In genomic region chr4:82535606-82536434, GRCm38 (mm10) we compare ENCODE assay signal across 10 mouse cellular contexts.
DNase-seq lines count a peak whose midpoint lies in the region; ATAC-seq and TF ChIP-seq lines count a peak whose summit lies in the region.
"Had no signal": no experiment of that assay in that cellular context is flagged by ENCODE, and none has a peak within 500 bp of the region (broad histone marks: within the 10 kb centered on the region; RNA-seq: fewer than 3 reads in every experiment).

No protein-coding gene starts in this region.

- no peaks in the 10 kb centered on the region for H3K36me3 ChIP-seq in intestine, embryonic 14.5 days (ENCODE audit: control insufficient read depth, insufficient read depth, low read length)
- H3K36me3 ChIP-seq in intestine, postnatal 0 days (ENCODE audit: control insufficient read depth, insufficient read depth) = no peaks in the 10 kb centered on the region
- H3K36me3 ChIP-seq in forebrain, embryonic 16.5 days (ENCODE audit: control insufficient read depth, insufficient read depth) = no peaks in the 10 kb centered on the region
- no peaks in the 10 kb centered on the region for H3K36me3 ChIP-seq in limb, embryonic 15.5 days
- H3K36me3 ChIP-seq in intestine, embryonic 16.5 days (ENCODE audit: control insufficient read depth, insufficient read depth, low read length) = no peaks in the 10 kb centered on the region
- H3K36me3 ChIP-seq: G1E had no signal

- H3K9ac ChIP-seq in intestine, embryonic 14.5 days (ENCODE audit: low read length) = no peak overlapping the region
- no peak overlapping the region for H3K9ac ChIP-seq in intestine, postnatal 0 days (ENCODE audit: low read depth, low read length)
- peak overlapping the region; percentile 78 for H3K9ac ChIP-seq in forebrain, embryonic 16.5 days (replicated peaks; ENCODE audit: low read depth, low read length)
- H3K9ac ChIP-seq in limb, embryonic 15.5 days = no peak overlapping the region
- no peak overlapping the region for H3K9ac ChIP-seq in intestine, embryonic 16.5 days (ENCODE audit: low read depth, low read length)

- ATAC-seq in intestine, embryonic 14.5 days (replicated peaks; ENCODE audit: low FRiP score, low TSS enrichment, low read depth) = no peak
- ATAC-seq in intestine, postnatal 0 days = no peak
- ATAC-seq in forebrain, embryonic 16.5 days = no peak
- ATAC-seq in limb, embryonic 15.5 days (ENCODE audit: insufficient number of reproducible peaks, low FRiP score, low TSS enrichment, low read depth) = no peak
- no peak for ATAC-seq in intestine, embryonic 16.5 days

- H3K4me1 ChIP-seq in intestine, embryonic 14.5 days (replicated peaks; ENCODE audit: control insufficient read depth, insufficient read depth, low read length) = peaks cover 25% of the 10 kb centered on the region
- peaks cover 6% of the 10 kb centered on the region; the same call in 1 of the 2 replicates for H3K4me1 ChIP-seq in intestine, postnatal 0 days (replicated peaks; ENCODE audit: control insufficient read depth, insufficient read depth, low read length)
- H3K4me1 ChIP-seq in forebrain, embryonic 16.5 days (replicated peaks; ENCODE audit: control insufficient read depth, insufficient read depth, low read length) = peaks cover 76% of the 10 kb centered on the region
- peaks cover 70% of the 10 kb centered on the region for H3K4me1 ChIP-seq in limb, embryonic 15.5 days
- peaks cover 20% of the 10 kb centered on the region for H3K4me1 ChIP-seq in intestine, embryonic 16.5 days (ENCODE audit: control insufficient read depth, insufficient read depth, low read length)

- peaks cover 30% of the 10 kb centered on the region for H3K27me3 ChIP-seq in intestine, embryonic 14.5 days (replicated peaks; ENCODE audit: control insufficient read depth, insufficient read depth, low read length)
- peaks cover 39% of the 10 kb centered on the region for H3K27me3 ChIP-seq in intestine, postnatal 0 days (replicated peaks; ENCODE audit: control insufficient read depth, insufficient read depth, low read length)
- H3K27me3 ChIP-seq in forebrain, embryonic 16.5 days (replicated peaks; ENCODE audit: control insufficient read depth, insufficient read depth, low read length) = 0 out of 2 replicates have a peak, but pooled peaks cover 2% of the 10 kb centered on the region
- no peaks in the 10 kb centered on the region for H3K27me3 ChIP-seq in limb, embryonic 15.5 days
- peaks cover 5% of the 10 kb centered on the region; the same call in 1 of the 2 replicates for H3K27me3 ChIP-seq in intestine, embryonic 16.5 days (replicated peaks; ENCODE audit: control insufficient read depth, insufficient read depth, low read length)

- DNase-seq in adrenal gland, adult 2 months = peak; percentile 25
- DNase-seq in adrenal gland, adult 8-10 months = no peak
- DNase-seq in intestine, embryonic 14.5 days (ENCODE audit: low spot score) = peak; percentile 53
- no peak for DNase-seq in layer of hippocampus, adult 11-12 months (ENCODE audit: low spot score)
- DNase-seq: kidney, adult 8-10 months had no signal

- no peak overlapping the region; the same call in 1 of the 2 replicates for H3K4me2 ChIP-seq in intestine, embryonic 14.5 days (ENCODE audit: low read length)
- H3K4me2 ChIP-seq in intestine, postnatal 0 days (replicated peaks; ENCODE audit: low read depth) = no peak overlapping the region
- H3K4me2 ChIP-seq in forebrain, embryonic 16.5 days (ENCODE audit: low read length) = peak overlapping the region; percentile 83
- peak overlapping the region; percentile 69 for H3K4me2 ChIP-seq in limb, embryonic 15.5 days
- H3K4me2 ChIP-seq in intestine, embryonic 16.5 days (ENCODE audit: low read depth, low read length) = no peak overlapping the region

- WGBS in intestine, embryonic 14.5 days = 64% methylated on average over 6 of the region's 6 CpGs
- 73% methylated on average over 6 of the region's 6 CpGs for WGBS in intestine, postnatal 0 days
- WGBS in forebrain, embryonic 16.5 days = 42% methylated on average over 6 of the region's 6 CpGs
- 67% methylated on average over 6 of the region's 6 CpGs for WGBS in limb, embryonic 15.5 days
- WGBS in intestine, embryonic 16.5 days = 65% methylated on average over 6 of the region's 6 CpGs

- H3K27ac ChIP-seq in intestine, embryonic 14.5 days (ENCODE audit: low read depth) = no peak overlapping the region
- H3K27ac ChIP-seq in intestine, postnatal 0 days (ENCODE audit: low read depth, low read length) = no peak overlapping the region
- peak overlapping the region; percentile 88 for H3K27ac ChIP-seq in forebrain, embryonic 16.5 days (ENCODE audit: low read length)
- H3K27ac ChIP-seq in limb, embryonic 15.5 days = 0 out of 2 replicates have a peak overlapping the region, but pooled peaks have one; percentile 22
- no peak overlapping the region for H3K27ac ChIP-seq in intestine, embryonic 16.5 days (ENCODE audit: low read length)

- no peak for TF ChIP-seq CTCF in intestine, postnatal 0 days (IDR thresholded peaks at IDR 0.05; ENCODE audit: low read depth)

- H3K9me3 ChIP-seq in intestine, embryonic 14.5 days (ENCODE audit: control insufficient read depth, low read length) = no peaks in the 10 kb centered on the region
- H3K9me3 ChIP-seq in intestine, postnatal 0 days (ENCODE audit: control insufficient read depth) = no peaks in the 10 kb centered on the region
- no peaks in the 10 kb centered on the region for H3K9me3 ChIP-seq in forebrain, embryonic 16.5 days (ENCODE audit: control insufficient read depth, low read length)
- H3K9me3 ChIP-seq in limb, embryonic 15.5 days = no peaks in the 10 kb centered on the region
- no peaks in the 10 kb centered on the region for H3K9me3 ChIP-seq in intestine, embryonic 16.5 days (ENCODE audit: control insufficient read depth, low read length)

- H3K4me3 ChIP-seq in intestine, embryonic 14.5 days (ENCODE audit: low read depth, low read length) = no peak overlapping the region
- H3K4me3 ChIP-seq in intestine, postnatal 0 days (ENCODE audit: low read depth, low read length) = no peak overlapping the region; the same call in 1 of the 2 replicates
- peak overlapping the region; percentile 6 for H3K4me3 ChIP-seq in forebrain, embryonic 16.5 days (replicated peaks; ENCODE audit: low read length)
- H3K4me3 ChIP-seq in limb, embryonic 15.5 days = peak overlapping the region; percentile 41; the same call in 1 of the 2 replicates
- H3K4me3 ChIP-seq in intestine, embryonic 16.5 days (ENCODE audit: low read length) = no peak overlapping the region

Comparison
In these comparisons a context has a peak if more than half of its experiments do, and no peak if none do; other contexts are left out.
1. DNase-seq: peak in adrenal gland, adult 2 months (single experiment) and intestine, embryonic 14.5 days (single experiment); none in adrenal gland, adult 8-10 months (single experiment) and layer of hippocampus, adult 11-12 months (single experiment).
2. H3K27ac ChIP-seq: peak in forebrain, embryonic 16.5 days (single experiment) and limb, embryonic 15.5 days (single experiment); none in intestine, embryonic 14.5 days (single experiment), intestine, postnatal 0 days (single experiment) and intestine, embryonic 16.5 days (single experiment).
3. H3K4me2 ChIP-seq: peak in forebrain, embryonic 16.5 days (single experiment) and limb, embryonic 15.5 days (single experiment); none in intestine, embryonic 14.5 days (single experiment), intestine, postnatal 0 days (single experiment) and intestine, embryonic 16.5 days (single experiment).
4. H3K4me3 ChIP-seq: peak in forebrain, embryonic 16.5 days (single experiment) and limb, embryonic 15.5 days (single experiment); none in intestine, embryonic 14.5 days (single experiment), intestine, postnatal 0 days (single experiment) and intestine, embryonic 16.5 days (single experiment).